Mouse (Mus musculus) lung, embryonic 16.5 days (tissue): ENCODE results near the gene Gm26602. TPM values are rescaled to one million over a fixed set of nuclear protein-coding genes. Genes with fewer than 3 reads are reported as not detected.
A peak's percentile ranks its signal among the peaks of the same experiment; 100 is the strongest.

Source experiments
- ATAC-seq: fragments of 200-750 bp; cut with Nextera tagmentation; 2 replicates; pipeline ENCODE4 v1.8.0; 2017; ENCODE audit warnings: low read depth, mild to moderate bottlenecking, moderate library complexity
- H3K27ac ChIP-seq: fragments of 300-500 bp; sonication (generic); 2 replicates; pipeline ENCODE4 v1.5.1; 2014; ENCODE audit warnings: mild to moderate bottlenecking, control low read depth, low read length
- H3K27me3 ChIP-seq: fragments of 300-500 bp; sonication (generic); 2 replicates; pipeline ENCODE4 v1.6.1; 2014; ENCODE audit warnings: low read depth, low read length, mixed read lengths; ENCODE audit not compliant: control insufficient read depth, insufficient read depth
- H3K36me3 ChIP-seq: fragments of 300-500 bp; sonication (generic); 2 replicates; pipeline ENCODE4 v1.6.1; 2014; ENCODE audit warnings: low read length; ENCODE audit not compliant: control insufficient read depth, insufficient read depth
- H3K4me1 ChIP-seq: fragments of 300-500 bp; sonication (generic); replicated peaks from 2 replicates; pipeline ENCODE4 v1.6.1; 2014; ENCODE audit warnings: low read length, mixed read lengths; ENCODE audit not compliant: control insufficient read depth, insufficient read depth
- H3K4me2 ChIP-seq: fragments of 300-500 bp; sonication (generic); 2 replicates; pipeline ENCODE4 v1.6.1; 2014; ENCODE audit warnings: low read depth, low read length, control low read depth
- H3K4me3 ChIP-seq: fragments of 300-500 bp; sonication (generic); 2 replicates; pipeline ENCODE4 v1.5.1; 2014; ENCODE audit warnings: mild to moderate bottlenecking, low read length, control low read depth
- H3K9ac ChIP-seq: fragments of 300-500 bp; sonication (generic); 2 replicates; pipeline ENCODE4 v1.6.1; 2014; ENCODE audit warnings: low read length, control low read depth
- H3K9me3 ChIP-seq: fragments of 300-500 bp; sonication (generic); 2 replicates; pipeline ENCODE4 v1.6.1; 2016; ENCODE audit warnings: low read length; ENCODE audit not compliant: control insufficient read depth
- WGBS: fragments of 180-500 bp; shearing (Covaris S2); extraction: QIAGEN DNeasy Blood & Tissue Kit; methylation state at CpG from one replicate; pipeline ENCODE4 v1.1.7; 2014; 5-methylcytosine and 5-hydroxymethylcytosine counted together
- polyA plus RNA-seq: library from polyadenylated mRNA; unstranded; fragments of >200 nt; fragmentation: Nextera tagmentation; extraction: Ambion mirVana; gene quantifications from 2 replicates; pipeline ENCODE4 v1.2.1, GENCODE M21; 2015

The Gm26602 gene
- polyA plus RNA-seq, 1 experiment from 2014 or later, result 12.8 TPM

DNA sequence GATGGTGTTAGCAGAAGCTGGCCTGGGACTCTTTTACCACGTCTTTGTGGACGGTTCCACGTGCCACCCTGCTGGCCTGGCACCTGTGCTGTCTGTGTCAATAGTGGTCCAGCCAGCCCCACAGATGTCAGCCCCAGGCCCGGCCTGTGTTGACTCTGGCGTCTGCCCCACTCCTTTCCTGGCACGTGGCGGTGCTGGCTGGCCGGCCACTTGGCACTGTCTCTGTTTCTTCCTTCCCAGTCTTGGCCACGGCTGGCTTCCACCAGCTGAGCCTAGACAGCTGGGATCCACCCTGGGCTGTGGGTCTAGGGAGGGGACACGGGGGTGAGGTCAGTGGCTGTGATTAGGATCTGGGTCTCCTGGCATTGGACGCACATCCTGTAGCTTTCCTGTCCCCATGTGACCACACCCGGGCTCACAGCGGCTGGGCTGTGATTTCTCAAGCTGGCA is 23.6 kb downstream of the Gm26602 start:
- Histone ChIP-seq H3K9me3 (no peaks in the 10 kb centered on the region), H3K27me3 (no peaks in the 10 kb centered on the region), H3K9ac (no peak overlapping the region), H3K4me3 (no peak overlapping the region), H3K27ac (peak overlapping the region; percentile 45), H3K4me1 (peaks cover 71% of the 10 kb centered on the region), H3K36me3 (0 out of 2 replicates have a peak, but pooled peaks cover 6% of the 10 kb centered on the region), H3K4me2 (no peak overlapping the region)
- peak; percentile 76 for ATAC-seq
- WGBS, result 24% methylated on average over 13 of the region's 13 CpGs

DNA sequence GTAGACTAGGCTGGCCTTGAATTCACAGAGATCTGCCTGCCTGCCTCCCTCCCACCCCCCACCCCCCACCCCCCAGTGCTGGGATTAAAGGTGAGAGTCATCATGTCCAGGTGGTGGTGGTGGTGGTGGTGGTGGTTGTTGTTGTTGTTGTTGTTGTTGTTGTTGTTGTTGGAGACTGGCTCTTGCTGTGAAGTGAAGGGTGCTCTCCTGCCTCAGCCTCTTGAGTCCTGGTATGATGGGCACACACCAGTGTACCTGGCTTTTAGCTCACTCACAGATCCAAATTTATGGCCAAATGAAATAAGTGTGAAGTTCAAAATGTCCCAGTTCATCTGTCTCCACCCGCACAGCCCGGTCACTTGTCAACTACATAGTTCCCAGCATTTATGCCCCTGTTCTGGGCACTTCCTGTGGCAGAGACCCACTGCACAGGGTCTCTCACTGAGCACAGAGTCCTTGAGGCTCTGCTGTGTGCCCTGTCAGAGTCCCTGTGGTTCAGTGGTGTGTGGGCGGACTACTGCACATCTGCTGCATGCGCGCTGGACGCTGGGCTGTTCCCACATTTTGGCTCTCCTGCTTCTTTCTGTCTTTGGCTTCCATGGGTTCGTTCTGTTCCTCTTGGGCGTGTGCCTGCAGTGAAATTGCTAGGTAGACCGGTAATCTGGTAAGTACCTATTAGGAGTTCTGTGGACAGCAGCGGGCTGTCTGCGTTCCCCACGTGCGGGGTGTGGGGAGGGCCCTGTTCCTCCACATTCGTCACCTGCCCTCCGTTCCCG is 24.3 kb downstream of the Gm26602 start:
- H3K27ac ChIP-seq, result peak overlapping the region; percentile 45; the same call in 1 of the 2 replicates
- 86% methylated on average over 16 of the region's 16 CpGs for WGBS
- no peak overlapping the region for H3K4me3 ChIP-seq
- H3K27me3 ChIP-seq, result no peaks in the 10 kb centered on the region
- ATAC-seq, result no peak
- H3K9me3 ChIP-seq, result no peaks in the 10 kb centered on the region
- H3K9ac ChIP-seq, result no peak overlapping the region
- peaks cover 70% of the 10 kb centered on the region for H3K4me1 ChIP-seq
- H3K4me2 ChIP-seq, result no peak overlapping the region
- 0 out of 2 replicates have a peak, but pooled peaks cover 6% of the 10 kb centered on the region for H3K36me3 ChIP-seq

GRCm38 (mm10) chr10:79936284-79936910 is 25.7 kb downstream of the Gm26602 start:
- H3K27me3 ChIP-seq, result no peaks in the 10 kb centered on the region
- no peaks in the 10 kb centered on the region for H3K9me3 ChIP-seq
- peaks cover 3% of the 10 kb centered on the region; the same call in 1 of the 2 replicates for H3K36me3 ChIP-seq
- ATAC-seq, result no peak
- 34% methylated on average over 10 of the region's 10 CpGs for WGBS
- peak overlapping the region; percentile 50 for H3K9ac ChIP-seq
- H3K4me2 ChIP-seq, result peak overlapping the region; percentile 46
- peak overlapping the region; percentile 20 for H3K4me3 ChIP-seq
- H3K27ac ChIP-seq, result peak overlapping the region; percentile 86
- H3K4me1 ChIP-seq, result peaks cover 70% of the 10 kb centered on the region

GRCm38 (mm10) chr10:79936911-79937441 is 26.3 kb downstream of the Gm26602 start:
- WGBS, result 24% methylated on average over 24 of the region's 27 CpGs
- Histone ChIP-seq H3K27me3 (no peaks in the 10 kb centered on the region), H3K9ac (peak overlapping the region; percentile 50), H3K9me3 (no peaks in the 10 kb centered on the region), H3K4me3 (peak overlapping the region; percentile 20), H3K4me1 (peaks cover 66% of the 10 kb centered on the region), H3K4me2 (peak overlapping the region; percentile 46), H3K27ac (peak overlapping the region; percentile 86), H3K36me3 (peaks cover 4% of the 10 kb centered on the region; the same call in 1 of the 2 replicates)
- ATAC-seq, result peak; percentile 34

- WGBS, result 75% methylated on average over 11 of the region's 11 CpGs
- H3K9me3 ChIP-seq, result no peaks in the 10 kb centered on the region
- H3K4me3 ChIP-seq, result no peak overlapping the region; the same call in 1 of the 2 replicates
- H3K4me2 ChIP-seq, result 0 out of 2 replicates have a peak overlapping the region, but pooled peaks have one; percentile 46
- no peak overlapping the region for H3K9ac ChIP-seq
- peaks cover 5% of the 10 kb centered on the region; the same call in 1 of the 2 replicates for H3K36me3 ChIP-seq
- H3K4me1 ChIP-seq, result peaks cover 56% of the 10 kb centered on the region
- H3K27ac ChIP-seq, result no peak overlapping the region; the same call in 1 of the 2 replicates
- ATAC-seq, result no peak
- H3K27me3 ChIP-seq, result no peaks in the 10 kb centered on the region
Observed at GRCm38 (mm10) chr10:79937775-79938526, 27.3 kb downstream of the Gm26602 start.

GRCm38 (mm10) chr10:79940749-79941148 is 30.1 kb downstream of the Gm26602 start:
- H3K27ac ChIP-seq, result no peak overlapping the region
- no peaks in the 10 kb centered on the region for H3K9me3 ChIP-seq
- WGBS, result 51% methylated on average over 7 of the region's 7 CpGs
- no peak for ATAC-seq
- peaks cover 47% of the 10 kb centered on the region for H3K4me1 ChIP-seq
- no peak overlapping the region for H3K4me3 ChIP-seq
- H3K27me3 ChIP-seq, result no peaks in the 10 kb centered on the region
- H3K9ac ChIP-seq, result no peak overlapping the region
- peaks cover 5% of the 10 kb centered on the region; the same call in 1 of the 2 replicates for H3K36me3 ChIP-seq
- no peak overlapping the region for H3K4me2 ChIP-seq

DNA sequence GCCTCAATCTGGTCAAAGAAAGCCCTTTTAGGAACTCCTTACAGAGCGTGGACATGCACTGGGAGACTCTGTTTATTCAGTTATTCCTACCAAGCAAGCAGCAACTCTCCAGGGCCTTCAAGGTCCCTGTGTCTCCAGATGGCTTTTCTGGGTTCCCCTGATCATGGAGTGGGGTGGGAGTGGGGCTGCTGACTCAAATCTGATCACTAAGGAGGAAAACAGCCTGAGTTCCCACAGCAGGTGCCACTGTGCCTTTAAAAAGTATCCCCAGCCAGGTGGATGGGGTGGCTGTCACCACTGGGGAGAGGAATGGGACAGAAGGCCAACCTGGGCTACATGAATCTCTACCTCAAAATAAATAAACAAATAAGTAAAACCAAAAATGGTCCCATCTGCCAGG is 32.3 kb downstream of the Gm26602 start:
- no peak for ATAC-seq
- Histone ChIP-seq H3K4me1 (peaks cover 37% of the 10 kb centered on the region), H3K27ac (no peak overlapping the region), H3K9me3 (no peaks in the 10 kb centered on the region), H3K4me2 (no peak overlapping the region), H3K27me3 (no peaks in the 10 kb centered on the region), H3K4me3 (no peak overlapping the region), H3K36me3 (peaks cover 5% of the 10 kb centered on the region; the same call in 1 of the 2 replicates), H3K9ac (no peak overlapping the region)
- WGBS, result 72% methylated on average over 1 of the region's 1 CpGs

- Histone ChIP-seq H3K9ac (no peak overlapping the region), H3K36me3 (peaks cover 5% of the 10 kb centered on the region; the same call in 1 of the 2 replicates), H3K9me3 (no peaks in the 10 kb centered on the region), H3K4me1 (peaks cover 33% of the 10 kb centered on the region), H3K27me3 (no peaks in the 10 kb centered on the region), H3K27ac (peak overlapping the region; percentile 26), H3K4me2 (no peak overlapping the region), H3K4me3 (no peak overlapping the region)
- WGBS, result 66% methylated on average over 9 of the region's 9 CpGs
- no peak for ATAC-seq
Observed at GRCm38 (mm10) chr10:79943471-79943901, 32.8 kb downstream of the Gm26602 start.
